Mouse (Mus musculus): ENCODE results near the gene Neu4. TPM values are rescaled to one million over a fixed set of nuclear protein-coding genes. Genes with fewer than 3 reads are reported as not detected.

The Neu4 gene
- 5.9 TPM for polyA plus RNA-seq (2015; fragmentation: Illumina TruSeq; extraction: RNeasy Lipid Tissue Mini Kit (QIAGEN cat#74804); ENCODE audit: low read depth, low replicate concordance)

DNA sequence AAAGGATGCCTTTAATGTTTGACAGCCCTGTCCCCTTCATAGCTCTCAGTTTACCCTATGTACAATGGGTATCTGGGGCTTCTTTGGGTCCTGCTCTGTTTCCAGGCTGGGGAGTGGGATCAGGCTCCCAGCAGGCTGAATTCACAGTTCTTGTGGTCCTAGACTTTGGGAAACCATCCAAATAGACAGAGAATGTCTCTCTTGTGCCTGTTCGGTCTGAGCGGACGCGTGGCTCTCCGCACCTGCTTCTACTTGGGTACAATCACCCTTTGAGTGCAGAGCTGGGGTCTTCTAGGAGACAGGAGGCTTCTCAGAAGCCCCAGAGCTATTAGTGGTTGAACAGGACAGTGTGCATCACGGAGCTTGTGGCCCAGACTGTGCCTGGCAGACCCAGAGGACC lies at the start of gene Neu4:
TSS of gene Neu4 (plus strand) at position 301 of the 400 bp plus-strand sequence.

DNA sequence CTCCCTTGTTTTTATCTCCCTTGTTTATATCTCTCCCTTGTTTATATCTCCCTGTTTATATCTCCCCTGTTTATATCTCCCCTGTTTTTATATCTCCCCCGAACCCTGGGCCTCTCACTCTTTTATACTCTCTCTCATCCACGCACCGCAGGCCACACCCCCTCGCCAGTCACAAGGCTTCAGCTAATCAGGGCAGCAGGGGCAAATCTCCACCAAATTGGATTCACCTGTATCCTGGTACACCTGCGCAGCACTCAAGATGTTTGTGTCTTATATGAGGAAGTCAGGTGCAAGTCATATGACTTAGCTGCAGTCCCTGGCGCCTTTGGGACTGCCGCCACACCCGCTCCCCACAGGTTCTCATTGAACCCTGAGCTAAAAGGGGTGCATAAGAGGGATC lies 30.0 kb upstream of the Neu4 start, which contains the start of gene Gal3st2c:
TSS of gene Gal3st2c (plus strand) at position 301 of the 400 bp plus-strand sequence.

DNA sequence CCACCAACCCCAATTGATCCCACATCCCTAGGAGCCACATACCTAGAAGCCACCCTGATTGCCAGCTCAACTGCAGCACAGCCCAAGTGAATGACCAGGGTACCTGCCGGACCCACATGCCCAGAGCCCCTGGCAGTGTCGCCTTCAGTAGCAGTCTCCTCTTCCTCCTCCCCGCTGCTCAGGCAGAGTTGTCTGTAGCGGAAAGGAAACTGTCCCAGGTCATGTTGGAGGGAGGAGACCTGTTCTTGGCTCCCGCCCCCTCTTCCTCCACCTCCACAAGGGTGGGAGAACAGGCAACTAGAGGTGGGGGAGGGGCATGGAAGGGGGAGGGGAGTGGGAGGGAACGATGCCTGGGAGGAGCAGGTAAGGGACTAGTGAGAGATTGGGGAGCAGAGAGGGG lies 32.1 kb downstream of the Neu4 start, which contains the start of gene Pdcd1:
TSS of gene Pdcd1 (minus strand) at position 181 of the 400 bp plus-strand sequence.

Other genes with a start within 250 kb of the Neu4 start
- 63.4 TPM for gene Dtymk, start 218.5 kb upstream of the Neu4 start, polyA plus RNA-seq (2015; fragmentation: Illumina TruSeq; extraction: RNeasy Lipid Tissue Mini Kit (QIAGEN cat#74804); ENCODE audit: low read depth, low replicate concordance)
- 8.7 TPM for gene Ing5, start 216.5 kb upstream of the Neu4 start, polyA plus RNA-seq (2015; fragmentation: Illumina TruSeq; extraction: RNeasy Lipid Tissue Mini Kit (QIAGEN cat#74804); ENCODE audit: low read depth, low replicate concordance)
- 12.0 TPM for gene D2hgdh, start 195.5 kb upstream of the Neu4 start, polyA plus RNA-seq (2015; fragmentation: Illumina TruSeq; extraction: RNeasy Lipid Tissue Mini Kit (QIAGEN cat#74804); ENCODE audit: low read depth, low replicate concordance)
- gene Gal3st2, start 159.1 kb upstream of the Neu4 start, polyA plus RNA-seq (2015; fragmentation: Illumina TruSeq; extraction: RNeasy Lipid Tissue Mini Kit (QIAGEN cat#74804); ENCODE audit: low read depth, low replicate concordance), result not detected
- not detected for gene Gal3st2b, start 102.1 kb upstream of the Neu4 start, polyA plus RNA-seq (2015; fragmentation: Illumina TruSeq; extraction: RNeasy Lipid Tissue Mini Kit (QIAGEN cat#74804); ENCODE audit: low read depth, low replicate concordance)
- not detected for gene Gal3st2c, start 29.9 kb upstream of the Neu4 start, polyA plus RNA-seq (2015; fragmentation: Illumina TruSeq; extraction: RNeasy Lipid Tissue Mini Kit (QIAGEN cat#74804); ENCODE audit: low read depth, low replicate concordance)
- gene Pdcd1, start 32.1 kb downstream of the Neu4 start, polyA plus RNA-seq (2015; fragmentation: Illumina TruSeq; extraction: RNeasy Lipid Tissue Mini Kit (QIAGEN cat#74804); ENCODE audit: low read depth, low replicate concordance), result not detected